Comparison of ENCODE assay signal across 10 mouse cellular contexts in genomic region chr9:73560037-73560436, GRCm38 (mm10).
A peak's percentile ranks its signal among the peaks of the same experiment; 100 is the strongest.
DNase-seq lines count a peak whose midpoint lies in the region; ATAC-seq and TF ChIP-seq lines count a peak whose summit lies in the region.
"Had no signal": no experiment of that assay in that cellular context is flagged by ENCODE, and none has a peak within 500 bp of the region (broad histone marks: within the 10 kb centered on the region; RNA-seq: fewer than 3 reads in every experiment).

No protein-coding gene starts in this region.

- H3K4me2 ChIP-seq in liver, postnatal 0 days (ENCODE audit: low read depth, low read length): no peak overlapping the region
- H3K4me2 ChIP-seq: embryonic facial prominence, embryonic 12.5 days had no signal

- H3K4me3 ChIP-seq in liver, postnatal 0 days (ENCODE audit: low read depth, low read length): no peak overlapping the region
- H3K4me3 ChIP-seq: embryonic facial prominence, embryonic 12.5 days had no signal

- H3K4me1 ChIP-seq in liver, postnatal 0 days (ENCODE audit: insufficient read depth): no peaks in the 10 kb centered on the region
- H3K4me1 ChIP-seq: embryonic facial prominence, embryonic 12.5 days had no signal

- TF ChIP-seq EP300 in liver, postnatal 0 days (IDR thresholded peaks at IDR 0.05; ENCODE audit: low read depth): no peak

- no peaks in the 10 kb centered on the region for H3K36me3 ChIP-seq in liver, postnatal 0 days (replicated peaks; ENCODE audit: insufficient read depth, low read length)
- H3K36me3 ChIP-seq: embryonic facial prominence, embryonic 12.5 days had no signal

- TF ChIP-seq CTCF in liver, postnatal 0 days (IDR thresholded peaks at IDR 0.05; ENCODE audit: low read depth): no peak

- H3K9ac ChIP-seq in liver, postnatal 0 days (replicated peaks): no peak overlapping the region
- H3K9ac ChIP-seq: embryonic facial prominence, embryonic 12.5 days had no signal

- peak; percentile 8 for DNase-seq in liver
- DNase-seq in liver, postnatal 0 days: no peak
- peak; percentile 77 for DNase-seq in adrenal gland, postnatal 25 days
- DNase-seq in heart, adult 18-20 months: peak; percentile 56 to 57
- DNase-seq in kidney, postnatal 36 days: peak; percentile 29 to 48
- no peak for DNase-seq in right cerebral cortex, adult 2 months (ENCODE audit: low spot score in 2 of 2)
- no peak for DNase-seq in layer of hippocampus, postnatal 25 days (ENCODE audit: extremely low spot score in 1 of 2, low spot score in 1 of 2)
- DNase-seq in ovary, adult 18-20 months (ENCODE audit: low spot score): no peak

- H3K27ac ChIP-seq in liver, postnatal 0 days (ENCODE audit: low read depth): no peak overlapping the region
- H3K27ac ChIP-seq: embryonic facial prominence, embryonic 12.5 days had no signal

- H3K9me3 ChIP-seq in liver, postnatal 0 days (ENCODE audit: low read length): no peaks in the 10 kb centered on the region
- H3K9me3 ChIP-seq: embryonic facial prominence, embryonic 12.5 days had no signal

- no peak for ATAC-seq in liver, postnatal 0 days
- ATAC-seq: Patski had no signal

- 50% methylated on average over 5 of the region's 5 CpGs for WGBS in liver, postnatal 0 days (ENCODE audit: insufficient replicate concordance)

- H3K27me3 ChIP-seq in liver, postnatal 0 days (ENCODE audit: insufficient read depth, low read length): no peaks in the 10 kb centered on the region
- H3K27me3 ChIP-seq: embryonic facial prominence, embryonic 12.5 days; Patski had no signal

Comparison
In these comparisons a context has a peak if more than half of its experiments do, and no peak if none do; other contexts are left out.
1. DNase-seq: peak in liver (single experiment), adrenal gland, postnatal 25 days (single experiment), heart, adult 18-20 months (2 of 2) and kidney, postnatal 36 days (2 of 2); none in liver, postnatal 0 days (single experiment), right cerebral cortex, adult 2 months (0 of 2), layer of hippocampus, postnatal 25 days (0 of 2) and ovary, adult 18-20 months (single experiment).